Mouse (Mus musculus): ENCODE data around the gene Nudt22. TPM values are rescaled to one million over a fixed set of nuclear protein-coding genes. Genes with fewer than 3 reads are reported as not detected.

The Nudt22 gene
- polyA plus RNA-seq, 1 experiment from 2014 or later: 10.4 TPM

DNA sequence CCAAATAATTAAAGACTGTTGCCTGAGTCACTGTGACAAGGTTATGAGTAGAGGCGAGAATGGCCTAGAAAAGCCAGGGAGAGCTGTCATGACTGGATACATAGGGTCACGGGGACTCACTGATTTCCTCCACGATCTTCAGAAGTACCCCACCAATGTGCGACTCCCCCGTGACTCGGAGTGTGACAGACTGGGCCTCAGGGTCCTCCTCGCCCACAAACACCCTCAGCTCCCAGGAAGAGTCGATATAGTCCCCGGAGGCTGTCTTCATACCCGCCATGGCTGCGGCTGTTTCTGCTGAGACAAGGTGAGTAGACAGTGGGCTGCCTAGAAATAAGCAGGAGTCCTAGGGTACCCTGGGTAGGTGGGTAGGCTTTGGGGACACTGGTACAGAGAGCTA lies 22.6 kb upstream of the Nudt22 start:
- peak; percentile 4; the same call in 1 of the 2 replicates for ATAC-seq (ENCODE audit: insufficient read depth)
- WGBS (ENCODE audit: insufficient replicate concordance): 13% methylated on average over 11 of the region's 11 CpGs

DNA sequence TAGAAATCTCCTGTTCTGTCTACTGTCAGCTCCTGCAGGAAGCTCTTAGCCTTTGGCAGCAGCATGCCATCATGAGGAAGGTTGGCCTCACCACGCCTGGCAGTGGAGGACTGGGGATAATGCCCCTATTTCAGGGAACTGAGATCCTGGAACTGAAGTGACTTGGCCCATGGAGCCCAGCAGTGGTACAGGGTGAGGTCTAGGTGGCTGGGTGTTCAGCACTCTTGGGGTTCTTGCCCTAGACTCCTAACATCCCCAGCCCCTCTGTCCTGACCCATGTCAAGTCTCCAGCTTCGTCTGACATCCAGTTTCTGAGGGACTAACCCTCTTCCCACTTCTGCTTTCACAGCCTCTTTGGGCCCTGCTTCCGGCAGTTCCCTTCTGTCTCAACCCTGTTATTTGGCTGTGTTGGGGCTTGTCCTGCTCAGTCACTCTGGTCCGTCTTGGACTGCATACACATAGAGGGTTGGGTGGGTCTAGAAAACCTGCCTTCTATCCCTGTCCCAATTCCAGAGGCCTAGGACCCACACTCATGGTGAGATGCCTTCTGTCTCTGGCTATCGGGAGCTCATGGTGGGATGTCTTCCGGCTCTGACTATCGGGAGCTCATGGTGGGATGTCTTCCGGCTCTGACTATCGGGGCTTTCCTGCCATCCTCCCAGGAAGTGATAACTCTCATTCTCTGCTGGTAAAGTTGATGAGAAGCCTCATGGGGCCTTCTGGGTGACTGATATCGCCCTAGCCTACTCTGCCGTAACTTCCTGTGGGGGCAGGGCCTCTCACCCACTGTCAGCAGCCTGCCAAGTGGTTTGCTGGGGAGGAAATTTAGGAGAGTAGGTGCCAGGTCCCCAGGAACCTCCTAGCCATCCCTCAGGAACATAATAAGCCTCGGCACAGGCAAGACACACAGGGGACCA lies 21.9 kb upstream of the Nudt22 start:
- Histone ChIP-seq H3K4me2 (peak overlapping the region; percentile 88), H3K27me3 (no peaks in the 10 kb centered on the region), H3K9me3 (replicated peaks) (no peaks in the 10 kb centered on the region), H3K4me3 (replicated peaks) (peak overlapping the region; percentile 73), H3K36me3 (replicated peaks) (peaks cover 72% of the 10 kb centered on the region), H3K4me1 (replicated peaks) (peaks cover 50% of the 10 kb centered on the region), H3K9ac (peak overlapping the region; percentile 84), H3K27ac (replicated peaks) (peak overlapping the region; percentile 92)
- ATAC-seq (ENCODE audit: insufficient read depth): peak; percentile 86
- WGBS (ENCODE audit: insufficient replicate concordance): 16% methylated on average over 12 of the region's 12 CpGs

More for the DNA sequence above, 22.6 kb upstream of the Nudt22 start:
- Histone ChIP-seq H3K9me3 (replicated peaks) (no peaks in the 10 kb centered on the region), H3K9ac (peak overlapping the region; percentile 84), H3K4me2 (peak overlapping the region; percentile 88), H3K27ac (replicated peaks) (peak overlapping the region; percentile 92), H3K4me1 (replicated peaks) (peaks cover 50% of the 10 kb centered on the region), H3K4me3 (replicated peaks) (peak overlapping the region; percentile 73), H3K27me3 (no peaks in the 10 kb centered on the region), H3K36me3 (replicated peaks) (peaks cover 72% of the 10 kb centered on the region)

DNA sequence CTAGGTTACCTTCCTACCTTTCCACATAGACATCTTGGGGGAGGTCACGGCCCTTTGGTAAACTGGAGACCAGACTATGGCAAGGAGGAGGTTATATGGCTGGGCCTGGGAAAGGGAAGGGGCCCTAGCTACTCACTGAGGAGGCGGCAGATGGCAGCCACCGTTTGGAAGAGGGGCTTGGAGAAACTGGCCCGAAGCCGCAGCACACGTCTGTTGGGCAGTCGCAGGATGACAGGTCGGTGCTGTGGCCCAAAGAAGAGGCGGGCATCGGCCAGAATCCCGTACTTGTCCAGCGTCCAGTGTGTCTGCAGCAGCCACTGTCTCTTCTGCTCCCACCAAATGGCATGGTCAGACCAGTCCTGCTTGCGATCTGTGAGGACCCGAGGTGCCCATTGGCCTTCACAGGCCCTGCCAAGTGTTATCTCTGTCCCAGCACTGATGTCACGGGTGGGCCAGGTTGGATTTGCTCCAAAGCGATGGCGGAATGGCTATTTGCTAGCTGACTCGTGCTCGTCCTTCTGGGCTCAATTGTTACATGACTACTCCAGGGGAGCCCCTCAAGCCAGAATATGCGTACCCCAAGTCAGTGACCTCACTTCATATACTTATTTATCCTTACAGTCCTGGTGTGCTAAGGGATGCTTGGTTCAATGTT lies 18.7 kb upstream of the Nudt22 start:
- Histone ChIP-seq H3K4me3 (replicated peaks) (no peak overlapping the region), H3K27me3 (no peaks in the 10 kb centered on the region), H3K36me3 (replicated peaks) (peaks cover 65% of the 10 kb centered on the region), H3K4me1 (replicated peaks) (peaks cover 40% of the 10 kb centered on the region), H3K9me3 (replicated peaks) (no peaks in the 10 kb centered on the region), H3K4me2 (no peak overlapping the region), H3K9ac (no peak overlapping the region), H3K27ac (replicated peaks) (no peak overlapping the region)
- whole genome bisulfite sequencing (ENCODE audit: insufficient replicate concordance): 88% methylated on average over 20 of the region's 20 CpGs
- no peak for ATAC-seq (ENCODE audit: insufficient read depth)

DNA sequence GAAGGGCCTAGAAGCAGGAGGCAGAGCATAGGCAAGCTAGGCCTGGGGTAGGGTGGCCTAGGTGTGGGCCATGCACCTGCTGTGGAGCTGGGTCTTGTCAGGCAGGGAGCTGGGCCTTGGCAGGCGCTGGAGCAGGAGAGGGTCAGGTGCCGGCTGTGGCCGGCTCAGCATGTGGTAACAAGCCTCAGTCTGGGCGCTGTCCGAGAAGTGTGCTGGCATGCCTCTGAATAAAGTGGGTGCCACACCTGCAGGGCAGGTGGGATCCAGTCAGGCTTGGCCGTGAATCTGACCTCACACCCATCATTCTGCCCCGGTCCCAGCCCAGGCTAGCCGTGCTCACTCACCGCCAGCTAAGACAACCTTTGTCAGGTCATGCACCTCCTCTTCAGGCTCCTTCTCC lies 18.1 kb upstream of the Nudt22 start:
- WGBS (ENCODE audit: insufficient replicate concordance): 88% methylated on average over 9 of the region's 9 CpGs
- Histone ChIP-seq H3K4me3 (replicated peaks) (no peak overlapping the region), H3K27ac (replicated peaks) (no peak overlapping the region), H3K9ac (no peak overlapping the region), H3K27me3 (no peaks in the 10 kb centered on the region), H3K36me3 (replicated peaks) (peaks cover 69% of the 10 kb centered on the region), H3K4me2 (no peak overlapping the region), H3K4me1 (replicated peaks) (peaks cover 34% of the 10 kb centered on the region), H3K9me3 (replicated peaks) (no peaks in the 10 kb centered on the region)
- no peak for ATAC-seq (ENCODE audit: insufficient read depth)

DNA sequence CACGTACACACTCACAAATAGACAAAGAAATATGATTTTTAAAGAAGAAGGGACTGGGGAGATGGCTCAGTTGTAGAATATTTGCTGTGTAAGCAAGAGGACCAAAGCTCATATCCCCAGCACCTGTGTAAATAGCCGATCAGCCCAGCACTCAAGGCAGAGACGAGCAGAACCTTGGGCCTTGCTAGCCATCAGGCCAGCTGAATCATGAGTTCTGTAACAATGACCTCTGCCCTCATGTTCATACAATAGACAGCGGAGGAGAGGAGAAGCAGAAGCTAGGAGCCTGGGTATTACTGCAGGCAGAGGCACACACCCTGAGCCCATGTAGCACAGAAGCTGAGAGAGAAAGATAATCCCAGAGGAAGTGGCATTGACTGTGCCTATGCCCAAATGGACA lies 16.5 kb upstream of the Nudt22 start:
- Histone ChIP-seq H3K9me3 (replicated peaks) (no peaks in the 10 kb centered on the region), H3K4me3 (replicated peaks) (no peak overlapping the region), H3K9ac (no peak overlapping the region), H3K4me1 (replicated peaks) (peaks cover 20% of the 10 kb centered on the region), H3K4me2 (no peak overlapping the region), H3K27me3 (no peaks in the 10 kb centered on the region), H3K36me3 (replicated peaks) (peaks cover 82% of the 10 kb centered on the region), H3K27ac (replicated peaks) (no peak overlapping the region)
- no peak for ATAC-seq (ENCODE audit: insufficient read depth)
- 74% methylated on average over 4 of the region's 4 CpGs for WGBS (ENCODE audit: insufficient replicate concordance)

DNA sequence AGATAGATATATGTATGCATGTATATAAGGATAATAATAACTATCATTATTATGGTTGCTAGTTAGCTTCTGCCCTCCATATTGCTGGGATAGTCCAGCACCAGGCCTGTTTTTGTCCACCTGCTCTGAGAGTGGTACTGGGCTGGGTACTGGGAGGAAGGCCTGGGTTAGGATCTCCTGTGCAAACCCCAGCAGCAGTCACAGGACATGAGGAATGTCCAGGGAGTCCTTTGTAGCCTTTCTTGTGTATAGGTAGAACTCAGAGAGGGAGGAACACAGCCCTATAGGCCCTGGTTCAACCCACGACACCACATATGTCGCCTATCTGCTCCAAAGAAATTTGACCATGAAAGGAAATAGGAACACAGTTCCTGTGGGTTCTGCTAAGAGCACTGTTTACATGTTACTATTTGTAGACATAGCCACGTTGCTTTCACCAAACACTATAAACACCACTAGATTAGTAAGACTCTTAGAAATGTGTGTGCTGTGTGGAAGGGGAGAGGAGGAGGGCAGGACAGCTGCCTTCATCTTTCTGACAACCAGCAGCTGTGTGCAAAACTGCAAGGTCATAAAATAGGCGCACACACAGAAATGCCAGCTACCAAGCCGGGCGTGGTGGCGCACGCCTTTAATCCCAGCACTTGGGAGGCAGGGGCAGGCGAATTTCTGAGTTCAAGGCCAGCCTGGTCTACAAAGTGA lies 11.1 kb upstream of the Nudt22 start:
- Histone ChIP-seq H3K4me1 (replicated peaks) (0 out of 2 replicates have a peak, but pooled peaks cover 4% of the 10 kb centered on the region), H3K9me3 (replicated peaks) (no peaks in the 10 kb centered on the region), H3K27ac (replicated peaks) (no peak overlapping the region), H3K9ac (no peak overlapping the region), H3K27me3 (no peaks in the 10 kb centered on the region), H3K4me3 (replicated peaks) (no peak overlapping the region), H3K4me2 (no peak overlapping the region), H3K36me3 (replicated peaks) (peaks cover 67% of the 10 kb centered on the region)
- WGBS (ENCODE audit: insufficient replicate concordance): 83% methylated on average over 9 of the region's 9 CpGs
- no peak for ATAC-seq (ENCODE audit: insufficient read depth)

DNA sequence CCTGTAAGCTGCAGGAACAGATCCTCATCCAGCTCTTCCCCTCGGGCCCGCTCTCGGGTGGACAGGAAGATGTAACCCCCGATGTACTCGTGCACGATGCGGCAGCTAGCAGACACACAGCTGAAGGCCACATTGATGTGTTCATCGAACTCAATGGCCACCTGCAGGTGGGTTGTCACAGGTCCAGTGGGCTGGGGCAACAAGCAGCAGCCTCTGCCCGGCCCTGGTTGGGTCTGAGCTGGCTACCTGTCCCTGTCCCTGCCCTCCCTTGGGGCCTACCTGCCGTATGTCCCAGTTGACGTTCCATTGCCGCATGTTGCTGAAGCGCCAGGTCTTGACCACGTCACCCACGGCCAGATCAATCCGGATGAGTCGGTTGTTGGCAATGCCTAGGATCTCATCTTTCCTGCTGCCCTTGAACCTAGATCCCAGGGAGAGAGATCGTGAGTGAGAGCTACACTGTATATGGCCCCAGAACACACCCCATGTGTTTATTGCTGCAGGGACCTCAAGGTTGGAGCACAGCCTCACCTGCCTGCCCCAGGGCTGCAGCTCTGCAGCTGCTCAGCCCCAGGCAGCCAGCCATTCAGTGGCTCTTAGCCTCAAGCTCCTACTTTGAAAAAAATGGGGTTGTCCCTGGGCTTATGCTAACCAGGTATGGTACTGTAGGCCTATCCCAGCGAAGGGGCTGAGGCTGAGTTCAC lies 3.6 kb upstream of the Nudt22 start:
- 89% methylated on average over 19 of the region's 19 CpGs for WGBS (ENCODE audit: insufficient replicate concordance)
- Histone ChIP-seq H3K36me3 (replicated peaks) (peaks cover 68% of the 10 kb centered on the region), H3K9me3 (replicated peaks) (no peaks in the 10 kb centered on the region), H3K27ac (replicated peaks) (no peak overlapping the region), H3K4me1 (replicated peaks) (peaks cover 27% of the 10 kb centered on the region), H3K9ac (no peak overlapping the region), H3K4me3 (replicated peaks) (no peak overlapping the region), H3K4me2 (no peak overlapping the region), H3K27me3 (no peaks in the 10 kb centered on the region)
- ATAC-seq (ENCODE audit: insufficient read depth): no peak

DNA sequence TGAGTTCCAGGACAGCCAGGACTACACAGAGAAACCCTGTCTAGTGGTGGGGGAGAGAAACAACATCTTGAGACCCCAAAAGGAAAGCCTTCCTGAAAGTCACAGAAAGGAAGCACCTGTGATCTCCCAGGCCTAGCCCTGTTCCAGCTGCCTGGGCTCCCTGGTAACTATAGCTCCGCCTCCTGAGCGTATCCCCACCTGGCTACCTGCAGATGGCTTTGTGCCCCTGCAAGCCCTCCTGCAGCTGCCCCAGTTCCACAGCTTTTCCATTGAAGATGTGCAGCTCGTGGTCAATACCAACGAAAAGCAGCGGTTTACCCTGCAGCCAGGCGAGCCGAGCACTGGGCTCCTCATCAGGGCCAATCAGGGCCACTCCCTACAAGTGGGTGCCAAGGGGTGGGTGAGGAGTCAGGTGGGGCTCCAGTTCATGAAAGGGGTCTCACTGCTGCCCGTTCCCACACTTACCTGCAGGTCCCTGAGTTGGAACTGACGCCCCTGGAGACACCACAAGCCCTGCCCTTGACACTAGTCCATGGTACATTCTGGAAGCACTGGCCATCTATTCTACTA lies 1.9 kb upstream of the Nudt22 start:
- Histone ChIP-seq H3K9ac (no peak overlapping the region), H3K4me2 (no peak overlapping the region), H3K9me3 (replicated peaks) (no peaks in the 10 kb centered on the region), H3K4me3 (replicated peaks) (no peak overlapping the region), H3K4me1 (replicated peaks) (peaks cover 38% of the 10 kb centered on the region), H3K36me3 (replicated peaks) (peaks cover 55% of the 10 kb centered on the region), H3K27ac (replicated peaks) (no peak overlapping the region), H3K27me3 (no peaks in the 10 kb centered on the region)
- ATAC-seq (ENCODE audit: insufficient read depth): no peak
- WGBS (ENCODE audit: insufficient replicate concordance): 76% methylated on average over 9 of the region's 9 CpGs

DNA sequence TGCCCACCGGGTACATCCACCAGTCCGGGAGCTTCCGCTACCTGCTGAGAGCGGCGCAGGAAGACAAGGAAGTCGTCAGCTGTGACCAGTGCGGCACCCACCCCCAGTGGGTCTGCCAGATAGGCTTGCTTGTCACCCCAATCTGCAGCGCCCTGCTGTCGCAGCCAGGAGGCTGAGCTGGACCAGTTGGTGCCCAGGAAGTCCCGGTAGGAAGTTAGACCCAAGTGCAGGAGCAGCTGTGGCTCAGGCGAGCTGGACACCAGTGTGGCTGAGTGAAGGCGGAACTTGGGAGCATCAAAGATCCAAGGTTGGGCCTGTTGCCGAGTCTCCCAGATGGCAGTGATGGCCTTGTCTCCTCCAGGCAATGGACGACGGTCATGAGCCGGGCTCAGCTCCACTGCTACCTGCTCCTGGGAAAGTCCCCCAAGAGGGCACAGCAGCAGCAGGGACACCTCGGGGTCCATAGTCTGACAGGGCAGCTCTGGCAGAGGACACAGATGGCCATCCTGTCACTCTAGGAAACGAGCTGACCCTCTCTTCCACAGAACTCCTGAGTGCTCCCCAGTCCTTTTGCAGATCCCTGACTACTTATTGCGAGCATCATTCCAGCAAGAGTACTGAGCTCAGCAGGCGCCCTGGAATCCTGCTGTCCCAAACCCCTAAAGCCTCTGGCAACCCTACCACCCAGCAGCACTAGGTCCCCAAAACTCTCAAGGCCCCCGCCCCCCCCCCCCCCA lies 494 bp downstream of the Nudt22 start:
- ATAC-seq (ENCODE audit: insufficient read depth): no peak
- H3K9me3 ChIP-seq (replicated peaks): no peaks in the 10 kb centered on the region
- H3K36me3 ChIP-seq (replicated peaks): peaks cover 31% of the 10 kb centered on the region
- H3K9ac ChIP-seq: peak overlapping the region; percentile 67
- H3K4me1 ChIP-seq (replicated peaks): peaks cover 49% of the 10 kb centered on the region
- peak overlapping the region; percentile 67 for H3K4me3 ChIP-seq (replicated peaks)
- no peaks in the 10 kb centered on the region for H3K27me3 ChIP-seq
- 46% methylated on average over 20 of the region's 21 CpGs for WGBS (ENCODE audit: insufficient replicate concordance)
- peak overlapping the region; percentile 92 for H3K4me2 ChIP-seq
- peak overlapping the region; percentile 67 for H3K27ac ChIP-seq (replicated peaks)

DNA sequence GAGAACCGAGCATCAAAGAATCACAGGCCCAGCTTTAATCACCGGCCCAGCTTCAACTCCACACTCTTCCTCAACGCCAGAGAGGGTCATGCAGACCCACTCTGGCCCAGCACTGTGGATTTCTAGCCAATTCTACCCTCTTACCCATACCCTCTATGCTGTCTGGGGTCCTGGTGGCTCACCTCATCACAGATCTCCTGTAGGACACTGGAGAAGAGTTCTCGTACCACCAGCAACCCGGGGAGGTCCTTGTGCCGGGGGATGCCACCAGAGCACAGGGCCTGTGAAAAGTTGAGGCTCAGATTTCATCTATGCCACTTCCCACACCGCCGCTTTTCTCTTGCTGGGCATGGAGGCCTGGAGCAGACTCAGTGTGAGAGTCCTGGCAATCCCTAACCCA lies 1.4 kb downstream of the Nudt22 start:
- Histone ChIP-seq H3K9ac (0 out of 2 replicates have a peak overlapping the region, but pooled peaks have one; percentile 67), H3K4me3 (replicated peaks) (no peak overlapping the region), H3K4me1 (replicated peaks) (peaks cover 54% of the 10 kb centered on the region), H3K27ac (replicated peaks) (no peak overlapping the region), H3K9me3 (replicated peaks) (no peaks in the 10 kb centered on the region), H3K36me3 (replicated peaks) (peaks cover 22% of the 10 kb centered on the region), H3K4me2 (peak overlapping the region; percentile 92), H3K27me3 (no peaks in the 10 kb centered on the region)
- ATAC-seq (ENCODE audit: insufficient read depth): no peak
- 82% methylated on average over 8 of the region's 8 CpGs for WGBS (ENCODE audit: insufficient replicate concordance)

All from liver, embryonic 15.5 days (tissue).